Mouse (Mus musculus) MN1 (cell line): ENCODE results near the gene Rusc1.
"Not testable (repeated sequence)": the region's sequence is repeated elsewhere in the genome, so short reads cannot be mapped to it uniquely, and the experiment has no call there.

Experiments
- DNase-seq: peaks from one replicate; pipeline ENCODE4 v3.0.0-alpha.2; 2016; ENCODE audit warnings: low spot score

The Rusc1 gene

GRCm38 (mm10) chr3:89091811-89092508, 1.2 kb downstream of the Rusc1 start:
- peak; percentile 66 for DNase-seq

GRCm38 (mm10) chr3:89090694-89091655, 2.1 kb downstream of the Rusc1 start:
- peak; percentile 90 for DNase-seq

DNA sequence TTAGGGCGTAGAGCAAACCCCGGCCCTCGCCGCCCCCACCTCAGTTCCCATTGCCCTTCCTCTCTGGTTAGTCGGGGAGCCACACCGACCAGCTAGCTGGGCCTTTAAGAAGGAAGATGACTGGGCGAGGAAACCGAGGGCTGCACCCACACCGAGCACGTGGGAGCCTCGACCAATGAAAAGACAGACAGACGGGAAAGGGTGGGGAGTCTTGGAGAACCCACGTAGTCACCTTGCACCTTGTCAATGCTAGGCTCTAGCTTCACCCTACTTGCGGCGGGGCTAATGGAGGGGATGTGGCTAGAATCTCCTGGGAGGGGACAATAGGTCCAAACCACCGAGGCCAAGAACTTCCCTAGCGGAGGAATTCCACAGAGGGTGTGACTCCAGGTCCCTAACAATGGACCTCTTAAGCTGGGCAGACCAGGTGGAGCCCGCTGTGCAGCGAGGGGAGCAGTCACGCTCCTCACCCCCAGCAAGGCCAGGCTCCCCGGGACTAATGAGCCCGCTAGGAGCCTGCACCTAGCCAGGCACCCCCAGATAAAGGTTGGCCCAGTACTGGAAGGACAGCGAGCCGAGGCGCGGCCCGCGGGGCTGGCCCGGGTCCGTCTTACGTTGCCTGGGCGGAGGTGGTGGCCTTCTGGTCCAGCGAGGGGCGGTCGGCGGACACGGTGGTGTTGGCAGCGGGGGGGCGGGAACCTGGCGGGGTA, 3.1 kb downstream of the Rusc1 start:
- peak; percentile 73 for DNase-seq

DNA sequence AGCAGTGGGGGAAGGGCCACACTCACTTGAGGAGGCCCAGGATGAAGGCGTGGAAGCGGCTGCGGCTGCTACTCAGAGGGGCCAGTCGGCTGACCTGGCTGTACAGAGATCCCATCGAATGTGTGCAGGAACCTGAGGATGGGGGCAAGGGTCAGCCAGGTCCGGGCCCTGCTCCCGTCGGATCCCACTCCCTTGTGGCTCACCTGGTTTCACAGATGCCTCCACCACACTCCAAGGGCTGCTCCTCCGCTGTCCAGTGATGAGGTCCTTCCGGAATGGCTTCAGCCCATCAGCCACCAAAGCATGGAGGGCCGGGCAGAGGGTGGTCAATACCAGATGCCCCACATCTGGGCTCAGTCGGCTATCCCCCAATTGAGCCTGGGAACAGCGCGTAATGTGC, 4.1 kb downstream of the Rusc1 start:
- DNase-seq, result no peak

DNA sequence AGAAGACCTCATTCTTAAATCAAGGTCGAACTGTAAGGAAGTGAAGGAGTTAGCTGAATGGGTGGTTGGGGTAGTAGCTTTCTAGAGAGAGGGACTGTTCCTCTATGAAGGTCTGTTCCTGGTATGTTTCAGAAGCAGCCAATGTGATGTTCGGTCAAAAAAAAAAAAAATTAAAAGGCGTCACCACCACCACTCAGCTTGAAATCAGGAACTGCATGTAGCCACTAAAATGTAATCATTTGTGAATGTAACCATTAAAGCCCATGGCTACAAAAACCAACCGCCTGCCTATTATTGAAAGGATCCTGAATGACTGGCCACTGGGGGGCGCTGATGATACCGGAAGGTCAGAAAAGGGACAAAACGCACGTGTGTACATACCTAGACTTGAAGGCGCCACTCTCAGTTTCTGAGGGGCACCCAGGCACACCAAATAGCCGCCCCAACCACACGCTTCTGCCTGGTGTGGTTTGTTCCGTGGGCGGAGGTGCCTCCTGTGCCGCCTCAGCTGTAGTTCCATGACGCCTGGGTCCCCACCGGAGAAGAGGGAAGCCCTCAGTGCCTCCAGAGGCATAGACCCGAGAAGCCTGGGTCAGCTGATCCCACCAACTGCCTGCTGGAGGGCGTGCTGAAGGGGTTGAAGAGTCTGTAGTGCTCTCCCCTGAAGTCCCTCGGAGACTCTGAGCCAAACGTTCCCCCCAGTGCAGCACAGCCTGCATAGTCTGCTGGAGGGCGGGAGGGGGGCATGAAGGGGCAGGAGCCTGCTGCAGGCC, 5.6 kb downstream of the Rusc1 start:
- peak; percentile 81 for DNase-seq

DNA sequence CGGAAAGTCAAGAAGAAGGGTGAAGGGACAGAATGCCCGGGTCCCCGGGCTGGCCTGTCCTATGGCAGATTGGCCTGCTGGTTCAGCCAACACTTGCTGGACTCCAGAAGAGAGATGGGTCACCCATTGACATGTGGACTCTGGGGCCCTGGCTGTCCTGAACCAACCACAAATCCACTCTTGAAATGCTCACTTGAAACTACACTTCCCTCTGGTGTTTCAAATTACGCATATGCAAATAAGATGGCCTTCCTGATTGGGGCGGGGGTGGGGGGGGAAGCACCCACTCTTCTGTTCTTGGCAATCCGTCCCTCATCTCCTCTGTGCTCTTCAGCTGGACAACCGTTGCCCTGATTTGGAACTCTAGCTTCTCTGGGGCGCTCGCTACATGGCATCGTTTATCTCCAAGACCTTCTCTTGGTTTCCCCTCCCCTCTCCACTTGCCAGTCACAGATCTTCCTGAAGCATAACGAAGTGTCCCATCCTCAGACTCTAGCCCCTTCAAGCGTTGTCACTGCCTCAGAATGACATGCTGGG, 8.4 kb downstream of the Rusc1 start:
- no peak for DNase-seq

GRCm38 (mm10) chr3:89084133-89084532, 9.0 kb downstream of the Rusc1 start:
- DNase-seq, result no peak

DNA sequence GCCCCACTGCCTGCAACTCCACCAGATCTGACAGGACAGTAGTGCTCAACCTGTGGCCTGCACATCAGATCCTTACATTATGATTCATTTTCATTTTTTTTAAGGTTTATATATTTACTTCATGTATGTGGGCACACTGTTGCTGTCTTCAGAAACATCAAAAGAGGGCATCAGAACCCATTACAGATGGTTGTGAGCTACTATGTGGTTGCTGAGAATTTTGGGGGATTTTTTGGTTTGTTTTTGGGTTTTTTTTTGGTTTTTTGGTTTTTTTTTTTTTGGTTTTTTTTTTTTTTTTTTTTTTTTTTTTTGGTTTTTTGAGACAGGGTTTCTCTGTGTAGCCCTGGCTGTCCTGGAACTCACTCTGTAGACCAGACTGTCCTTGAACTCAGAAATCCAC, 10.8 kb downstream of the Rusc1 start:
- DNase-seq, result not testable (repeated sequence)

GRCm38 (mm10) chr3:89077383-89077782, 15.7 kb downstream of the Rusc1 start:
- no peak for DNase-seq

DNA sequence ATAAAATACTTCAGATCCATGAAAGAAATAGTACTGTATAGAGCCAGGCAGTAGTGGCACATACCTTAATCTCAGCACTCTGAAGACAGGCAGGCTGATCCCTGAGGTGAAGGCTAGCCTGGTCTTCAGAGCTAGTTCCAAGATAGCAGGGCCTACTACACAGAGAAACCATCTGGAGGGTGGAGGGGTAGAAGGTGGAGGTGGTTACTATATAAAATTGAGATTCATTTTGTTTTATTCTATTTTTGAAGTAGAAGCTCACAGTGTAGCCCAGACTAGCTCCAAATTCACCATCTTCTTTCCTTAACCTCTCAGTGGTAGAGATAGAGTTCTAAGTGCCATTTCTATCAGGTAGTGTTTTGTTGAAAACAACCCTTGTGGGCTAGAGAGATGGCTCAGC, 25.8 kb downstream of the Rusc1 start:
- no peak for DNase-seq

- no peak for DNase-seq
Observed at GRCm38 (mm10) chr3:89061696-89062095, 31.4 kb downstream of the Rusc1 start.

DNA sequence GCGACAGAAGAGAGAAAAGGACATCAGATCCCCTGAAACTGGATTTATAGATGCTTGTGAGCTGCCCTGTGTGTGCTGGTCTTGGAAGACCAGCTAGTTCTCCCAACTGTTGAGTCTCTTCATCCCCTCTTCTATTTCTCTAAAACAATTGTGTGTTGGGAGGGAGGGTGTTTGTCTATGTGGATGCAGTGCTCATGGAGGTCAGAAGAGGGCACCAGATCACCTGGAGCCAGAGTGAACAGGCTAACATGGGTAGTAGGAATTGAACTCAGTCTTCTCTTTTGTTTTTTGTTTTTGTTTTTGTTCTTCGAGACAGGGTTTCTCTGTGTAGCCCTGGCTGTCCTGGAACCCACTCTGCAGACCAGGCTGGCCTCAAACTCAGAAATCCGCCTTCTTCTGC, 34.3 kb downstream of the Rusc1 start:
- peak; percentile 36 for DNase-seq

GRCm38 (mm10) chr3:89058361-89058760, 34.8 kb downstream of the Rusc1 start:
- DNase-seq, result no peak

DNA sequence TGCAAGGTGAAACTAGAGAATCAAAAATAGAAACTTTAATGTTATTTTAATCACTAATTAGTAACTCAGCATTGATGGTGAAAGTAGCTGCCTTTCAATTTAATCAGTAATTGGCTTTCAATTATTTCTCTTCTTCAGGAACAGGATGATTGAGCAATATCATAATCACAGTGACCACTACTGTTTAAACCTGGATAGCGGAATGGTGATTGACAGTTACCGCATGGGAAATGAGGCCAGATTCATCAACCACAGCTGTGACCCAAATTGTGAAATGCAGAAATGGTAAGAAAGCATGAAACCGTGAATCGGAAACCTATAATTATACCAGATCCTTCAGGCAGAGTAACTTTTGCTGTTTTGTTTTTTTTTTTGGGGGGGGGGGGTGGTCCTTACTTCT, 49.8 kb downstream of the Rusc1 start:
- DNase-seq, result no peak
